Mouse (Mus musculus): Measurements from ENCODE around the gene Pou3f4. TPM values are rescaled to one million over a fixed set of nuclear protein-coding genes. Genes with fewer than 3 reads are reported as not detected.
"Not testable (repeated sequence)": the region's sequence is repeated elsewhere in the genome, so short reads cannot be mapped to it uniquely, and the experiment has no call there.

The Pou3f4 gene
- not detected in 2 replicates for total RNA-seq (2015; ENCODE audit: low replicate concordance)
- total RNA-seq (2017; ENCODE audit: low replicate concordance), result not detected in 2 replicates

DNA sequence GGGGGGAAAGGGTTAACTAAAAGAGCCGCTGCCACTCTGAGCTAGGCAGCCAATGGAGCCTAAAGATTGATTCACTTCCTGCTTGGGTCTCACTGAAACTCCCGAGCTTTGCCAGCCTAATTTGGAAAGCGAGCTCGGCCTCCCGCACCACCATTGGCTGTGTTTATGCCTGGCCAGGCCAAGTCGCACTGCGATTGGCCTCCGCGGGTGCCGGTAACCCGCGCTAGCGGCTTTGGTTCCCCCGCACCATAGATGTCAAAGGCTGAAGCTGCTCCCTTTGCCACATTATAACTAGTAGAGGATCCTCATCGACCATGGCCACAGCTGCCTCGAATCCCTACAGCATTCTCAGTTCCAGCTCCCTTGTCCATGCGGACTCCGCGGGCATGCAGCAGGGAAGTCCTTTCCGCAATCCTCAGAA lies at the start of gene Pou3f4:
Gene Pou3f4, plus strand, starts transcription at position 130 of the 421 bp plus-strand sequence.
- ATAC-seq (replicated peaks; ENCODE audit: low FRiP score, poor library complexity, severe bottlenecking), result no peak

DNA sequence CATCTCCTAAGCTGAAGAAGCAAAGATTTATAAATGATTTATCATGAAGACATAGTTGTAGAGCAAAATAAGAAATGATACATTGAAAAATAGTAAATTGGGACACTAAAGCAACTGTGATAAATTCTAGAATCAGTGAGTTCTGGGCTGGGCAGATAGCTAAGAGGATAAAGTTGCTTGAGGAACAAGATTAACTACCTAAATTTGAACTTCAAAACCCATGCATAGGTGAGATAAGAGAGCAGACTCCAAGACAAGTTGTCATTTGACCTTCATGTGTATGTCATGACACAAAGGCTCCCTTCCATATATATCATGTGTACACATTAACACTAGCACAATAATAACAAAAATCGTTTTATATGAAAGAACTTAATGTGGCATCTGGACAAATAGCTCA lies 48.1 kb upstream of the Pou3f4 start:
- no peak for ATAC-seq (replicated peaks; ENCODE audit: low FRiP score, poor library complexity, severe bottlenecking)

DNA sequence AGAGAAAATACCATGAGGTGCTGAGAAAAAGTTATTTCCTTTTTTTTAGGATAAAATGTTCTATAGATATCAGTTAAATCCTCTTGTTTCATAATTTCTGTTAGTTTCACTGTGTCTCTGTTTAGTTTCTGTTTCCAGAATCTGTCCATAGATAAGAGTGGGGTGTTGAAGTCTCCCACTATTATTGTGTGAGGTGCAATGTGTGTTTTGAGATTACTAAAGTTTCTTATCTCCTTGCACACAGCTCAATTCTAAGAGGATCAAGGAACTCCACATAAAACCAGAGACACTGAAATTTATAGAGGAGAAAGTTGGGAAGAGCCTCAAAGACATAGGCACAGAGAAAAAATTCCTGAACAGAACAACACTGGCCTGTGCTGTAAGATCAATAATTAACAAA lies 39.3 kb upstream of the Pou3f4 start:
- not testable (repeated sequence) for ATAC-seq (replicated peaks; ENCODE audit: low FRiP score, poor library complexity, severe bottlenecking)

DNA sequence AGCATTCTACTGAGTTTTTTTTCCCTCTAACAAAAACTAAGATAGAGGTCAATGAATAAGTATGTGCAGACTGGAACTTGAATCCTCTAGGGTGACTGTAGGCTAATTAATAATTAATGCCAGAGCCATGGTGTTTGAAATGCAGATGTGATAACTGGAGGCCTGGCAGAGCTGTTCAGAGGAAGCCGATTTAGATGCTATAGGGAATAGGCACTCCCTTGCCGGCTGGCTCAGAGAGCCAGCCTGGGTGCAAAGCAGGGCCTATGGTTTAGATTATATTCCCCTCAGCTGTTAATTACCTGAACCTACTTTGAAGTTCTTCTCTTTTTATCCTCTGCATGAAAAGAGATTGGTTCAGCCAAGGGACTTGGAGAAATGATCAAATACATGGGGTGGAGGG lies 11.6 kb upstream of the Pou3f4 start:
- ATAC-seq (replicated peaks; ENCODE audit: low FRiP score, poor library complexity, severe bottlenecking), result no peak

DNA sequence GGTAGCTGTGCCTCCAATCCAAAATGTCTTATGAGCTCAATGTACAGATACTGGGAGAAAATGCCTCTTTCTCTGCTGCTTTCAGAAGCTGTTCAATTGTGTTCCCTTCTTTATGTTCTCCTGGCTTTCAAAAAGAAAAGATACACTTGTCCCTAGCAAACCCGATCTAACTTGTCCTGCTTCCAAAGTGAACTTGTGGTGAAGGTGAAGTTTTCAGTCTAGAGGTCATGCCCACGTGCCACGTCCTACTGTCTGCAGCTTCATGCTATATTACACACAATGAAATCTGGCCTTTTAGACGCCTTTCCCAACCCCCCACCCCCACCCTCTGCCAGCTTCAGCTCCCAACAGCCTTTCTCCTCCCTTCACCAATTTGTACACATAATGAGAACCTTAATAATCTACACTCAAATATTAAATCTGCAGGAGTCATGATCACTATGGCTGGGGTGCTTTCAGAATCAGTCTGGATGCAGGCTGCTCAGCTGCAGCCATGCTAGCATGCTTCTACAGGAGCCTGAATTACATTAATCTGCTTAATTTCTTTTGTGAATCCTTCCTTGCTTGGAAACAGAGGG lies 4.0 kb upstream of the Pou3f4 start:
- no peak for ATAC-seq (replicated peaks; ENCODE audit: low FRiP score, poor library complexity, severe bottlenecking)

DNA sequence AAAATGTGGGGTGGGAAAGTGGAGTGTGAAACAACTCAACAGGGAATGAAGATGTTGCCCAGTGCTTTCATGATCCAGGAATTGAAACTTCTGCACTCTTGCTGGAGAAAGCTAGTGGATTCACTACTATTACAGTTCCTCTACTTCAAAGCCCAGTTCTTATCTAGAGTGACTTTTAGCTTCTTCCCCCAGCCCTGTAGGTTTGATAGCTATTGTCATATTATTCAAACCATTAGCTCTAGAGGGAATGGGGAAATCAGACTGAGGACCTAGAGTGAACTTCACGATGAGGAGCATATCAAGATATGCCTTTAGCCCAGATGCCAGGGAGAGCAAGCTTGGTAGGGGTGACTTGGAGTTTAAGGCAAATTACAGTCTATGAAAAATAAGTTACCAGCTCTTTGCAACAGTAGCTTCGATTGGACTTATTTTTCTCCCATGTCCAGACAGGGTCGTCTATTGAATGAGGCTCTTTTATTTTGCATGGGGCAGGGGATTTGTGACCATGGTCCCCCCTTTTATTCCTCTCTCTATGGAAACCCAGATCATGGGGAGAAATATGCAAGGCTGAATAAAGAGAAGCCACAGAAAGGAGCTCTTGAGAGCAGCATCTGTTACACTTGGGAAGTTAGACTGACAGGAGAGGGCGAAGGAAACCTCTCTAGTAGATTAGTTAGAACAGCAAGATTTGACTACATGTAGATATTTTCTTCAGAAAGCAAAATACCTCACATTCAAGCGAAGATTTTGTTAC lies 3.1 kb upstream of the Pou3f4 start:
- ATAC-seq (replicated peaks; ENCODE audit: low FRiP score, poor library complexity, severe bottlenecking), result no peak

DNA sequence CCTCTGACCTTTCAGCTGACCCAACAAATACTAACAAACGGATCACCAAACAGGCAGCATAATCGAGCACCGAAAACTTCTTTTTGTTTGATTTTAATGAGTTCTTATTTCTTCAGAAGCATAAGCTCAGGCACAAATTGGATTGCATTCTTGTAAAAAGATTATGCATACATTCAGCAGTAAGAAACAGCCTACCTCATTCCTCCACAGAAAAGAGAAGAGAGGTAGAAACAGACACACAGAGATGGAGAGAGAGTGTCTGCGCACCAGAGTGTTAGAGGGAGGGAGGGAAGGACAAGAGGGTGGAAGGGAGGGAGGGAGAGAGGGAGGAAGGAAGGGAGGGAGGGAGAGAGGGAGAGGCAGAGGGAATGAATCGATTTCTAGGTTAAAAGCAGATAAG lies 2.0 kb upstream of the Pou3f4 start:
- no peak for ATAC-seq (replicated peaks; ENCODE audit: low FRiP score, poor library complexity, severe bottlenecking)

DNA sequence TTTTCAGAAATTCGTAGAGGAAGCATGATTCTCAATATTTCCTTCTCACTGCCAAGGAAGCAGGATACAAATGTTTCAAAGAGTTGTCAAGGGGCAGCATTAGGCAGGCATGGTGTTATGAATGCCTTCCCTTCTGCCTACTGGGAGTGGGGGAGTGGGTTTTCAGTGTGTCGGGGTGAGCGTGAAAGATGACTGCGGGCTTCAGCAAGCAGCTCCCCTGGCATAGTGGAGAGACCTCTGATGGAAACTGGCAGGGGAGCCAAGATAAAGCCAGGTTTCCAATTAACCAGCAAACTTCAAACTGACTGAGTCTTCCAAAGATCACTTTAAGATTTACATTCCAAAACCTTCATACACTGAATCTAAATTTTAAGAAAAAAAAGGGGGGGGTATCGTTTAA lies 679 bp upstream of the Pou3f4 start:
- ATAC-seq (replicated peaks; ENCODE audit: low FRiP score, poor library complexity, severe bottlenecking), result no peak

DNA sequence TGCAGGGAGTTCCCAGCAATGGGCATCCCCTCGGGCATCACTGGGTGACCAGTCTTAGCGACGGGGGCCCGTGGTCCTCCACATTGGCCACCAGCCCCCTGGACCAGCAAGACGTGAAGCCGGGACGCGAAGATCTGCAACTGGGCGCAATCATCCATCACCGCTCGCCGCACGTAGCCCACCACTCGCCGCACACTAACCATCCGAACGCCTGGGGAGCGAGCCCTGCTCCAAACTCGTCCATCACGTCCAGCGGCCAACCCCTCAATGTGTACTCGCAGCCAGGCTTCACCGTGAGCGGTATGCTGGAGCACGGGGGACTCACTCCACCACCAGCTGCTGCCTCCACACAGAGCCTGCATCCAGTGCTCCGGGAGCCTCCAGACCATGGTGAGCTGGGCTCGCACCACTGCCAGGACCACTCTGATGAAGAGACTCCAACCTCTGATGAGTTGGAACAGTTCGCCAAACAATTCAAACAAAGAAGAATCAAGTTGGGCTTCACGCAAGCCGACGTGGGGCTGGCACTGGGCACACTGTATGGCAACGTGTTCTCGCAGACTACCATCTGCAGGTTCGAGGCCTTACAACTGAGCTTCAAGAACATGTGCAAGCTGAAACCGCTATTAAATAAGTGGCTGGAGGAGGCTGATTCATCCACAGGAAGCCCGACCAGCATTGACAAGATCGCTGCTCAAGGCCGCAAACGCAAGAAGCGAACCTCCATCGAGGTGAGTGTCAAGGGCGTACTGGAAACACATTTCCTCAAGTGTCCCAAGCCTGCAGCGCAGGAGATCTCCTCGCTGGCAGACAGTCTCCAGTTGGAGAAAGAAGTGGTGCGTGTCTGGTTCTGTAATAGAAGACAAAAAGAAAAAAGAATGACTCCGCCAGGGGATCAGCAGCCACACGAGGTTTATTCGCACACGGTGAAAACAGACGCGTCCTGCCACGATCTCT lies 790 bp downstream of the Pou3f4 start:
- no peak for ATAC-seq (replicated peaks; ENCODE audit: low FRiP score, poor library complexity, severe bottlenecking)

DNA sequence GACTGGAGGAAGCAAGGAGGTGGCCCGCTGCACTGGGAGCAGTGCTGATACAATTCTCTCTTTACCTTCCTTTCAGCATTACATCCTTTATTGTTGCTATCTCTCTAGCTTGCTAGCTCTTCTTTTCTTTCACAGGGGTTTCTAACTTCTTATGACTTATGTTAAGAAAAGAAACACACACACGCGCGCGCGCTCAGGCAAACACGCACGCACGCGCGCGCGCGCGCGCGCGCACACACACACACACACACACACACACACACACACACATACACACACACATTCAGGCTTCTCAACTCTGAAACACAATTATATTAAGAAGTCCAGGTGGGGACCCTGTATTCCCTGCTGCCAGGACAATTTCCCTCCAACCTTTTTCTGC lies 1.5 kb downstream of the Pou3f4 start:
- ATAC-seq (replicated peaks; ENCODE audit: low FRiP score, poor library complexity, severe bottlenecking), result no peak

DNA sequence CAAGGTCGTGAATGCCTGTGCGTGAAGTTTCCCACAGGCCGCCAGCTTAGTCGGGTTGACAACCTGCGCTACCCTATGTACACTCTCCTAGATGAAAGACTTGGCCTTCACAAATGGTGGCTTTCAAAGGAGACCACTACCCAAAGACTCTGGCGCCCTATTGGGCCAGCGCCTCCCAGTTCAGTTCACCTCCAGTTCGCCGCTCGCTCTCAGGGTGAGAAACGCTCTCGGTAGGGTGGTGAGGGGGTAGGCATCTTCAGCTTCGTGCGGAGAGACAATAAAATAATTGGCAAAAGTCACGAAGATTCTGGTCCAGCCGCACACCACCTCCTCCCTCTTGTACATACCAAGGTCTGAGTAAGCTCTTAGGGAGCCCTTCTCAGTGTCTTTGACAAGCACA lies 2.5 kb downstream of the Pou3f4 start:
- no peak for ATAC-seq (replicated peaks; ENCODE audit: low FRiP score, poor library complexity, severe bottlenecking)

DNA sequence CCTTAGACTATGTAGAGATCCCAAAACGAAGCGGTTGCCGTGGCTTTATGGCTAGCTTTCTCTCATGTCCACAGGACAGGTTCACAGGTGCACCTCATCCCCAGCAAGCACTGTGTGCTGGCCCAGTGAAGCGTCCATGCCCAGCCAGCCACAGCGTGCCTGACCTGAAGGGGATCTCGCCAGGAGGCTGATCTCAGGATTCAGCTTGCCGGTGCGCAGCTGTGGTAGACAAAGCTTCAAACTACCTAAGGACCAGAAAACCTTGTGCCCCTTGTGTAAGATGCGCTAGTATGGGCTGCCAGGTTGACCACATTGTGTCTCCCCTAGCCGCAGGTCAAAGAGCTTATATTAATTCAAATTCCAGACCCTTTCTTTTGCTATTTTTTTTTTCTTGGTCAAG lies 3.1 kb downstream of the Pou3f4 start:
- ATAC-seq (replicated peaks; ENCODE audit: low FRiP score, poor library complexity, severe bottlenecking), result no peak

DNA sequence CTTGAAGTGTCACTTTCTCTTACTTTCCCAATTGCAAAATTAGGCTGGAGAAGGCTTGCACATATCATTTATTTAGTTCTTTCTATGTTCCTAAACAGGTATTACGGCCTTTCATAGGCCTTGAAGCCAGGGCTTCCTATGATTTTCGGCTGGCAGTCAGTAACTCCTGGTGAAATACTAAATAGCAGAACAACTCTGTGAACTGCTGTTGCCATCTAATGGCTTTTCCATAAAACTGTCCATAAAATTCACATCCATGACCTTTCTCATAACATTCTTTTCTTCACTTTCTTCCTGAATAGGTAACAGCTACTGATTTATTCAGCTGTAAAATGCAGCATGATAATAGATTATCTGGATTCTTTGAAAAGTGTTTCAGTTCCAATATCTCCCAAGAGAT lies 23.4 kb downstream of the Pou3f4 start:
- ATAC-seq (replicated peaks; ENCODE audit: low FRiP score, poor library complexity, severe bottlenecking), result no peak

DNA sequence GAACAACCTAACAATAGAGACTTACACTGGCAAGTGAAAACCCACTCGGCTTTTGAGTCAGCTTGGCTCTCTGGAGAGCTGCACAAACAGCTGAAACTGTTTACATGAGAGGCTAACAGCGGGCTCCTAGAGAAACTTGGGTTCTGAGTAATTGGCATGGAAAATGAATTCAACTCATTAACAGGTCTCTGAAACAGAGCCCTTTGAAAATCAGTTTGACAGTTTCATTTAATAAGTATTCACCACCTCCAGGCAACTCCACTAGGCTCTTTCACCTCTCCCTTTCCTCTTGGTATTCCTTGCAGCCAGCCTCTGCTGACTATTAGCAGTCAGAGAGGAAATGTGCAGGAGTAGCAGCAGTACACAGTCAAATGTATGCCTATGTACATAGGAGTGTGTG lies 37.2 kb downstream of the Pou3f4 start:
- ATAC-seq (replicated peaks; ENCODE audit: low FRiP score, poor library complexity, severe bottlenecking), result no peak
